Mouse (Mus musculus) left cerebral cortex, postnatal 14 days (tissue): ENCODE data around the gene 2700097O09Rik. TPM values are rescaled to one million over a fixed set of nuclear protein-coding genes. Genes with fewer than 3 reads are reported as not detected.
"Not testable (repeated sequence)": the region's sequence is repeated elsewhere in the genome, so short reads cannot be mapped to it uniquely, and the experiment has no call there.

Experiments
- DNase-seq, 2 experiments: peaks; one replicate each; pipeline ENCODE4 v3.0.0; 2021 to 2022; ENCODE audit warnings: low spot score in 2 of 2, mixed read lengths in 1 of 2
- intact Hi-C: fragments of 180-260 bp; cut with DNase I; formaldehyde crosslinking; loops from one replicate; pipeline ENCODE4 v1.15.1; 2025
- total RNA-seq, 2 experiments: library from RNA; stranded (reverse); gene quantifications; 2 replicates each; pipeline ENCODE4 v1.2.3; 2021

The 2700097O09Rik gene
- total RNA-seq, 2 experiments from 2014 or later: 7.8 to 8.8 TPM

- no peak for DNase-seq
- intact Hi-C loops: no loop called here
These were observed 28.4 kb downstream of the 2700097O09Rik start for GRCm38 (mm10) chr12:55051210-55052173.

- intact Hi-C loops: no loop called here
- DNase-seq: no peak
These were observed 30.1 kb downstream of the 2700097O09Rik start for GRCm38 (mm10) chr12:55049731-55050353.

GRCm38 (mm10) chr12:55041011-55041410, 38.9 kb downstream of the 2700097O09Rik start:
- intact Hi-C loops: no loop called here
- DNase-seq: no peak

- DNase-seq: no peak
- intact Hi-C loops: no loop called here
These were observed 52.8 kb downstream of the 2700097O09Rik start for GRCm38 (mm10) chr12:55027088-55027487.

- no peak for DNase-seq
- intact Hi-C loops: no loop called here
These were observed 56.6 kb downstream of the 2700097O09Rik start for GRCm38 (mm10) chr12:55023284-55023683.

GRCm38 (mm10) chr12:55019421-55019877, 60.5 kb downstream of the 2700097O09Rik start:
- peak in 1 of 2 experiments; percentile 7 for DNase-seq
- intact Hi-C loops: no loop called here

GRCm38 (mm10) chr12:55017119-55017721, 62.7 kb downstream of the 2700097O09Rik start:
- intact Hi-C loops: no loop called here
- no peak for DNase-seq

- intact Hi-C loops: no loop called here
- DNase-seq: no peak
These were observed 63.4 kb downstream of the 2700097O09Rik start for GRCm38 (mm10) chr12:55016339-55017118.

- intact Hi-C loops: no loop called here
- DNase-seq: no peak
These were observed 64.5 kb downstream of the 2700097O09Rik start for GRCm38 (mm10) chr12:55015428-55015827.

GRCm38 (mm10) chr12:55013626-55014398, 66.1 kb downstream of the 2700097O09Rik start, which contains the start of gene Baz1a:
Gene Baz1a, minus strand, starts transcription at chr12:55014348.
- DNase-seq: no peak
- intact Hi-C loops: no loop called here

GRCm38 (mm10) chr12:55013031-55013430, 66.9 kb downstream of the 2700097O09Rik start:
- intact Hi-C loops: no loop called here
- no peak for DNase-seq

GRCm38 (mm10) chr12:55007361-55008008, 72.4 kb downstream of the 2700097O09Rik start:
- intact Hi-C loops: no loop called here
- DNase-seq: no peak

- DNase-seq: no peak
- intact Hi-C loops: no loop called here
These were observed 73.8 kb downstream of the 2700097O09Rik start for GRCm38 (mm10) chr12:55006071-55006470.

- no peak for DNase-seq
- intact Hi-C loops: no loop called here
These were observed 75.5 kb downstream of the 2700097O09Rik start for GRCm38 (mm10) chr12:55004396-55004795.

- intact Hi-C loops: no loop called here
- no peak for DNase-seq
These were observed 76.1 kb downstream of the 2700097O09Rik start for GRCm38 (mm10) chr12:55003843-55004242.

- DNase-seq, intact Hi-C loops: not testable (repeated sequence)
These were observed 77.4 kb downstream of the 2700097O09Rik start for GRCm38 (mm10) chr12:55002532-55002931.

- intact Hi-C loops: no loop called here
- no peak for DNase-seq
These were observed 80.8 kb downstream of the 2700097O09Rik start for GRCm38 (mm10) chr12:54999016-54999690.
